Mouse (Mus musculus): ENCODE data around the gene Tdrd1. TPM values are rescaled to one million over a fixed set of nuclear protein-coding genes. Genes with fewer than 3 reads are reported as not detected.

The Tdrd1 gene
- polyA plus RNA-seq, 1 experiment from 2014 or later: 0.81 TPM

GRCm38 (mm10) chr19:56887879-56888278 lies 61.9 kb downstream of the Tdrd1 start:
- Histone ChIP-seq H3K4me2 (no peak overlapping the region), H3K27ac (ENCODE audit: low read depth, low read length) (no peak overlapping the region), H3K36me3 (ENCODE audit: control insufficient read depth, insufficient read depth, low read length) (no peaks in the 10 kb centered on the region), H3K27me3 (replicated peaks; ENCODE audit: control insufficient read depth, insufficient read depth, low read length) (no peaks in the 10 kb centered on the region), H3K4me3 (ENCODE audit: low read depth, low read length) (no peak overlapping the region), H3K9ac (ENCODE audit: low read depth, low read length) (no peak overlapping the region), H3K9me3 (ENCODE audit: control insufficient read depth, low read length) (no peaks in the 10 kb centered on the region), H3K4me1 (replicated peaks; ENCODE audit: control insufficient read depth, insufficient read depth, low read length) (no peaks in the 10 kb centered on the region)
- 78% methylated on average over 10 of the region's 10 CpGs for WGBS
- DNase-seq (ENCODE audit: low spot score) (no peak), ATAC-seq (replicated peaks; ENCODE audit: low FRiP score) (no peak)

GRCm38 (mm10) chr19:56888654-56889053 lies 62.6 kb downstream of the Tdrd1 start:
- DNase-seq (ENCODE audit: low spot score): no peak
- Histone ChIP-seq H3K9ac (ENCODE audit: low read depth, low read length) (no peak overlapping the region), H3K9me3 (ENCODE audit: control insufficient read depth, low read length) (no peaks in the 10 kb centered on the region), H3K4me2 (no peak overlapping the region), H3K4me1 (replicated peaks; ENCODE audit: control insufficient read depth, insufficient read depth, low read length) (no peaks in the 10 kb centered on the region), H3K27me3 (replicated peaks; ENCODE audit: control insufficient read depth, insufficient read depth, low read length) (no peaks in the 10 kb centered on the region), H3K36me3 (ENCODE audit: control insufficient read depth, insufficient read depth, low read length) (no peaks in the 10 kb centered on the region), H3K4me3 (ENCODE audit: low read depth, low read length) (no peak overlapping the region), H3K27ac (ENCODE audit: low read depth, low read length) (no peak overlapping the region)
- no peak for ATAC-seq (replicated peaks; ENCODE audit: low FRiP score)
- WGBS: 63% methylated on average over 5 of the region's 5 CpGs

GRCm38 (mm10) chr19:56891438-56891837 lies 65.4 kb downstream of the Tdrd1 start:
- H3K36me3 ChIP-seq (ENCODE audit: control insufficient read depth, insufficient read depth, low read length): no peaks in the 10 kb centered on the region
- no peak overlapping the region for H3K27ac ChIP-seq (ENCODE audit: low read depth, low read length)
- no peak for ATAC-seq (replicated peaks; ENCODE audit: low FRiP score)
- H3K9ac ChIP-seq (ENCODE audit: low read depth, low read length): no peak overlapping the region
- no peaks in the 10 kb centered on the region for H3K9me3 ChIP-seq (ENCODE audit: control insufficient read depth, low read length)
- H3K4me3 ChIP-seq (ENCODE audit: low read depth, low read length): no peak overlapping the region
- no peak overlapping the region for H3K4me2 ChIP-seq
- no peaks in the 10 kb centered on the region for H3K4me1 ChIP-seq (replicated peaks; ENCODE audit: control insufficient read depth, insufficient read depth, low read length)
- H3K27me3 ChIP-seq (replicated peaks; ENCODE audit: control insufficient read depth, insufficient read depth, low read length): no peaks in the 10 kb centered on the region
- no peak for DNase-seq (ENCODE audit: low spot score)
- 43% methylated on average over 2 of the region's 2 CpGs for WGBS

- H3K27ac ChIP-seq (ENCODE audit: low read depth, low read length): no peak overlapping the region
- no peaks in the 10 kb centered on the region for H3K9me3 ChIP-seq (ENCODE audit: control insufficient read depth, low read length)
- DNase-seq (ENCODE audit: low spot score) (no peak), ATAC-seq (replicated peaks; ENCODE audit: low FRiP score) (no peak)
- H3K27me3 ChIP-seq (replicated peaks; ENCODE audit: control insufficient read depth, insufficient read depth, low read length): no peaks in the 10 kb centered on the region
- no peaks in the 10 kb centered on the region for H3K4me1 ChIP-seq (replicated peaks; ENCODE audit: control insufficient read depth, insufficient read depth, low read length)
- H3K4me3 ChIP-seq (ENCODE audit: low read depth, low read length): no peak overlapping the region
- no peak overlapping the region for H3K4me2 ChIP-seq
- 81% methylated on average over 5 of the region's 5 CpGs for WGBS
- H3K9ac ChIP-seq (ENCODE audit: low read depth, low read length): no peak overlapping the region
- no peaks in the 10 kb centered on the region for H3K36me3 ChIP-seq (ENCODE audit: control insufficient read depth, insufficient read depth, low read length)
Observed at GRCm38 (mm10) chr19:56892586-56892985, 66.6 kb downstream of the Tdrd1 start.

GRCm38 (mm10) chr19:56893326-56893725 lies 67.3 kb downstream of the Tdrd1 start:
- no peaks in the 10 kb centered on the region for H3K27me3 ChIP-seq (replicated peaks; ENCODE audit: control insufficient read depth, insufficient read depth, low read length)
- WGBS: 64% methylated on average over 5 of the region's 5 CpGs
- no peaks in the 10 kb centered on the region for H3K4me1 ChIP-seq (replicated peaks; ENCODE audit: control insufficient read depth, insufficient read depth, low read length)
- DNase-seq (ENCODE audit: low spot score) (no peak), ATAC-seq (replicated peaks; ENCODE audit: low FRiP score) (no peak)
- no peak overlapping the region for H3K9ac ChIP-seq (ENCODE audit: low read depth, low read length)
- H3K36me3 ChIP-seq (ENCODE audit: control insufficient read depth, insufficient read depth, low read length): no peaks in the 10 kb centered on the region
- no peaks in the 10 kb centered on the region for H3K9me3 ChIP-seq (ENCODE audit: control insufficient read depth, low read length)
- H3K4me2 ChIP-seq: no peak overlapping the region
- H3K4me3 ChIP-seq (ENCODE audit: low read depth, low read length): no peak overlapping the region
- H3K27ac ChIP-seq (ENCODE audit: low read depth, low read length): no peak overlapping the region

GRCm38 (mm10) chr19:56897654-56898053 lies 71.6 kb downstream of the Tdrd1 start:
- Histone ChIP-seq H3K27me3 (replicated peaks; ENCODE audit: control insufficient read depth, insufficient read depth, low read length) (no peaks in the 10 kb centered on the region), H3K4me2 (no peak overlapping the region), H3K9me3 (ENCODE audit: control insufficient read depth, low read length) (no peaks in the 10 kb centered on the region), H3K4me3 (ENCODE audit: low read depth, low read length) (no peak overlapping the region), H3K27ac (ENCODE audit: low read depth, low read length) (no peak overlapping the region), H3K36me3 (ENCODE audit: control insufficient read depth, insufficient read depth, low read length) (no peaks in the 10 kb centered on the region), H3K4me1 (replicated peaks; ENCODE audit: control insufficient read depth, insufficient read depth, low read length) (no peaks in the 10 kb centered on the region), H3K9ac (ENCODE audit: low read depth, low read length) (no peak overlapping the region)
- DNase-seq (ENCODE audit: low spot score) (no peak), ATAC-seq (replicated peaks; ENCODE audit: low FRiP score) (no peak)
- 79% methylated on average over 16 of the region's 16 CpGs for WGBS

- Histone ChIP-seq H3K9me3 (ENCODE audit: control insufficient read depth, low read length) (no peaks in the 10 kb centered on the region), H3K27me3 (replicated peaks; ENCODE audit: control insufficient read depth, insufficient read depth, low read length) (no peaks in the 10 kb centered on the region), H3K9ac (ENCODE audit: low read depth, low read length) (no peak overlapping the region), H3K4me3 (ENCODE audit: low read depth, low read length) (no peak overlapping the region), H3K36me3 (ENCODE audit: control insufficient read depth, insufficient read depth, low read length) (no peaks in the 10 kb centered on the region), H3K4me2 (no peak overlapping the region), H3K27ac (ENCODE audit: low read depth, low read length) (no peak overlapping the region), H3K4me1 (replicated peaks; ENCODE audit: control insufficient read depth, insufficient read depth, low read length) (no peaks in the 10 kb centered on the region)
- no peak for ATAC-seq (replicated peaks; ENCODE audit: low FRiP score)
- 64% methylated on average over 3 of the region's 3 CpGs for WGBS
- DNase-seq (ENCODE audit: low spot score): no peak
Observed at GRCm38 (mm10) chr19:56904095-56904494, 78.1 kb downstream of the Tdrd1 start.

- no peak overlapping the region for H3K9ac ChIP-seq (ENCODE audit: low read depth, low read length)
- ATAC-seq (replicated peaks; ENCODE audit: low FRiP score) (no peak), DNase-seq (ENCODE audit: low spot score) (no peak)
- no peaks in the 10 kb centered on the region for H3K27me3 ChIP-seq (replicated peaks; ENCODE audit: control insufficient read depth, insufficient read depth, low read length)
- WGBS: 81% methylated on average over 7 of the region's 7 CpGs
- no peaks in the 10 kb centered on the region for H3K36me3 ChIP-seq (ENCODE audit: control insufficient read depth, insufficient read depth, low read length)
- H3K4me2 ChIP-seq: no peak overlapping the region
- no peaks in the 10 kb centered on the region for H3K9me3 ChIP-seq (ENCODE audit: control insufficient read depth, low read length)
- no peaks in the 10 kb centered on the region for H3K4me1 ChIP-seq (replicated peaks; ENCODE audit: control insufficient read depth, insufficient read depth, low read length)
- H3K27ac ChIP-seq (ENCODE audit: low read depth, low read length): no peak overlapping the region
- no peak overlapping the region for H3K4me3 ChIP-seq (ENCODE audit: low read depth, low read length)
Observed at GRCm38 (mm10) chr19:56905395-56905794, 79.4 kb downstream of the Tdrd1 start.

- H3K4me3 ChIP-seq (ENCODE audit: low read depth, low read length): no peak overlapping the region
- no peaks in the 10 kb centered on the region for H3K9me3 ChIP-seq (ENCODE audit: control insufficient read depth, low read length)
- no peak overlapping the region for H3K9ac ChIP-seq (ENCODE audit: low read depth, low read length)
- H3K4me2 ChIP-seq: no peak overlapping the region
- ATAC-seq (replicated peaks; ENCODE audit: low FRiP score) (no peak), DNase-seq (ENCODE audit: low spot score) (no peak)
- no peaks in the 10 kb centered on the region for H3K27me3 ChIP-seq (replicated peaks; ENCODE audit: control insufficient read depth, insufficient read depth, low read length)
- H3K27ac ChIP-seq (ENCODE audit: low read depth, low read length): no peak overlapping the region
- no peaks in the 10 kb centered on the region for H3K36me3 ChIP-seq (ENCODE audit: control insufficient read depth, insufficient read depth, low read length)
- H3K4me1 ChIP-seq (replicated peaks; ENCODE audit: control insufficient read depth, insufficient read depth, low read length): no peaks in the 10 kb centered on the region
- WGBS: 17% methylated on average over 3 of the region's 3 CpGs
Observed at GRCm38 (mm10) chr19:56907850-56908249, 81.8 kb downstream of the Tdrd1 start.

Data from liver, embryonic 11.5 days (tissue).